Mouse (Mus musculus): ENCODE results near the gene Exosc5. TPM values are rescaled to one million over a fixed set of nuclear protein-coding genes. Genes with fewer than 3 reads are reported as not detected.

Exosc5 gene
- polyA plus RNA-seq, 1 experiment from 2014 or later = 80.6 TPM

GRCm38 (mm10) chr7:25711165-25711564 is 52.2 kb downstream of the Exosc5 start:
- Histone ChIP-seq H3K4me1 (peaks cover 42% of the 10 kb centered on the region), H3K4me2 (replicated peaks) (0 out of 2 replicates have a peak overlapping the region, but pooled peaks have one; percentile 27), H3K9ac (peak overlapping the region; percentile 38), H3K9me3 (no peaks in the 10 kb centered on the region), H3K27ac (peak overlapping the region; percentile 58), H3K4me3 (no peak overlapping the region), H3K27me3 (no peaks in the 10 kb centered on the region), H3K36me3 (peaks cover 34% of the 10 kb centered on the region)
- ATAC-seq (ENCODE audit: insufficient number of reproducible peaks, insufficient read depth, low FRiP score, low TSS enrichment) = no peak
- WGBS = 62% methylated on average over 5 of the region's 5 CpGs

GRCm38 (mm10) chr7:25711731-25712197 is 52.8 kb downstream of the Exosc5 start:
- peak; percentile 35 for ATAC-seq (ENCODE audit: insufficient number of reproducible peaks, insufficient read depth, low FRiP score, low TSS enrichment)
- Histone ChIP-seq H3K4me2 (replicated peaks) (no peak overlapping the region), H3K36me3 (peaks cover 38% of the 10 kb centered on the region)

GRCm38 (mm10) chr7:25712801-25713200 is 53.8 kb downstream of the Exosc5 start:
- ATAC-seq (ENCODE audit: insufficient number of reproducible peaks, insufficient read depth, low FRiP score, low TSS enrichment) = no peak

More at GRCm38 (mm10) chr7:25711731-25712197, 52.8 kb downstream of the Exosc5 start:
- peak overlapping the region; percentile 58 for H3K27ac ChIP-seq
- WGBS = 7% methylated on average over 7 of the region's 7 CpGs
- H3K9ac ChIP-seq = no peak overlapping the region; the same call in 1 of the 2 replicates
- peaks cover 42% of the 10 kb centered on the region for H3K4me1 ChIP-seq
- H3K4me3 ChIP-seq = no peak overlapping the region
- H3K9me3 ChIP-seq = no peaks in the 10 kb centered on the region
- no peaks in the 10 kb centered on the region for H3K27me3 ChIP-seq

GRCm38 (mm10) chr7:25714581-25714980 is 55.6 kb downstream of the Exosc5 start:
- no peak for ATAC-seq (ENCODE audit: insufficient number of reproducible peaks, insufficient read depth, low FRiP score, low TSS enrichment)
- H3K9ac ChIP-seq = no peak overlapping the region
- no peak overlapping the region for H3K4me3 ChIP-seq
- H3K4me1 ChIP-seq = peaks cover 43% of the 10 kb centered on the region
- H3K36me3 ChIP-seq = peaks cover 38% of the 10 kb centered on the region
- H3K27me3 ChIP-seq = no peaks in the 10 kb centered on the region
- WGBS = 97% methylated on average over 8 of the region's 8 CpGs
- H3K4me2 ChIP-seq (replicated peaks) = no peak overlapping the region
- H3K27ac ChIP-seq = no peak overlapping the region
- H3K9me3 ChIP-seq = no peaks in the 10 kb centered on the region

More at GRCm38 (mm10) chr7:25712801-25713200, 53.8 kb downstream of the Exosc5 start:
- H3K4me3 ChIP-seq = no peak overlapping the region
- H3K27ac ChIP-seq = no peak overlapping the region
- H3K4me1 ChIP-seq = peaks cover 40% of the 10 kb centered on the region
- no peak overlapping the region for H3K9ac ChIP-seq
- H3K9me3 ChIP-seq = no peaks in the 10 kb centered on the region
- no peaks in the 10 kb centered on the region for H3K27me3 ChIP-seq
- H3K4me2 ChIP-seq (replicated peaks) = no peak overlapping the region
- 88% methylated on average over 9 of the region's 9 CpGs for WGBS
- H3K36me3 ChIP-seq = peaks cover 38% of the 10 kb centered on the region

- no peak overlapping the region for H3K9ac ChIP-seq
- ATAC-seq (ENCODE audit: insufficient number of reproducible peaks, insufficient read depth, low FRiP score, low TSS enrichment) = no peak
- no peaks in the 10 kb centered on the region for H3K9me3 ChIP-seq
- no peaks in the 10 kb centered on the region for H3K27me3 ChIP-seq
- WGBS = 95% methylated on average over 22 of the region's 22 CpGs
- H3K4me2 ChIP-seq (replicated peaks) = no peak overlapping the region
- H3K4me1 ChIP-seq = peaks cover 32% of the 10 kb centered on the region
- no peak overlapping the region for H3K27ac ChIP-seq
- H3K36me3 ChIP-seq = peaks cover 41% of the 10 kb centered on the region
- H3K4me3 ChIP-seq = no peak overlapping the region
These were observed 56.8 kb downstream of the Exosc5 start for GRCm38 (mm10) chr7:25715731-25716271.

- WGBS = 86% methylated on average over 3 of the region's 3 CpGs
- Histone ChIP-seq H3K9me3 (no peaks in the 10 kb centered on the region), H3K36me3 (peaks cover 53% of the 10 kb centered on the region), H3K4me2 (replicated peaks) (peak overlapping the region; percentile 90), H3K4me3 (peak overlapping the region; percentile 65; the same call in 1 of the 2 replicates), H3K27ac (no peak overlapping the region), H3K27me3 (no peaks in the 10 kb centered on the region), H3K9ac (no peak overlapping the region), H3K4me1 (peaks cover 15% of the 10 kb centered on the region)
- ATAC-seq (ENCODE audit: insufficient number of reproducible peaks, insufficient read depth, low FRiP score, low TSS enrichment) = no peak
These were observed 58.5 kb downstream of the Exosc5 start for GRCm38 (mm10) chr7:25717478-25717877.

- no peaks in the 10 kb centered on the region for H3K27me3 ChIP-seq
- 5% methylated on average over 32 of the region's 32 CpGs for WGBS
- H3K4me2 ChIP-seq (replicated peaks) = peak within 1 kb of the TSS; percentile 90
- peaks cover 14% of the 10 kb centered on the region for H3K4me1 ChIP-seq
- H3K4me3 ChIP-seq = peak within 1 kb of the TSS; percentile 65
- H3K36me3 ChIP-seq = peaks cover 56% of the 10 kb centered on the region
- no peaks in the 10 kb centered on the region for H3K9me3 ChIP-seq
- peak; percentile 70 for ATAC-seq (ENCODE audit: insufficient number of reproducible peaks, insufficient read depth, low FRiP score, low TSS enrichment)
- H3K27ac ChIP-seq = peak within 1 kb of the TSS; percentile 79
- H3K9ac ChIP-seq = peak within 1 kb of the TSS; percentile 68
These were observed 59.9 kb downstream of the Exosc5 start, which contains the start of gene Ccdc97 for GRCm38 (mm10) chr7:25718788-25719417. Gene Ccdc97, minus strand, starts transcription at chr7:25719088.

GRCm38 (mm10) chr7:25719761-25720610 is 61.0 kb downstream of the Exosc5 start:
- H3K9ac ChIP-seq = no peak overlapping the region
- peak overlapping the region; percentile 90; the same call in 1 of the 2 replicates for H3K4me2 ChIP-seq (replicated peaks)
- H3K4me1 ChIP-seq = peaks cover 14% of the 10 kb centered on the region
- peaks cover 56% of the 10 kb centered on the region for H3K36me3 ChIP-seq
- ATAC-seq (ENCODE audit: insufficient number of reproducible peaks, insufficient read depth, low FRiP score, low TSS enrichment) = no peak
- H3K27ac ChIP-seq = peak overlapping the region; percentile 55; the same call in 1 of the 2 replicates
- H3K27me3 ChIP-seq = no peaks in the 10 kb centered on the region
- no peak overlapping the region for H3K4me3 ChIP-seq
- 63% methylated on average over 10 of the region's 10 CpGs for WGBS
- no peaks in the 10 kb centered on the region for H3K9me3 ChIP-seq

GRCm38 (mm10) chr7:25720760-25721159 is 61.8 kb downstream of the Exosc5 start:
- H3K9me3 ChIP-seq = no peaks in the 10 kb centered on the region
- H3K9ac ChIP-seq = no peak overlapping the region
- H3K4me2 ChIP-seq (replicated peaks) = no peak overlapping the region
- H3K4me1 ChIP-seq = peaks cover 14% of the 10 kb centered on the region
- H3K27ac ChIP-seq = no peak overlapping the region
- no peaks in the 10 kb centered on the region for H3K27me3 ChIP-seq
- 90% methylated on average over 5 of the region's 5 CpGs for WGBS
- peaks cover 56% of the 10 kb centered on the region for H3K36me3 ChIP-seq
- no peak overlapping the region for H3K4me3 ChIP-seq
- no peak for ATAC-seq (ENCODE audit: insufficient number of reproducible peaks, insufficient read depth, low FRiP score, low TSS enrichment)
